9 mouse cellular contexts compared by ENCODE assay signal in genomic region chr9:63058506-63059233, GRCm38 (mm10).
DNase-seq lines count a peak whose midpoint lies in the region; ATAC-seq and TF ChIP-seq lines count a peak whose summit lies in the region.
"Had no signal": no experiment of that assay in that cellular context is flagged by ENCODE, and none has a peak within 500 bp of the region (broad histone marks: within the 10 kb centered on the region; RNA-seq: fewer than 3 reads in every experiment).

No protein-coding gene starts in this region.

- H3K9me3 ChIP-seq in lung, embryonic 16.5 days (ENCODE audit: control insufficient read depth, low read length): peaks cover 8% of the 10 kb centered on the region
- H3K9me3 ChIP-seq in intestine, postnatal 0 days (ENCODE audit: control insufficient read depth): no peaks in the 10 kb centered on the region

- H3K27ac ChIP-seq in lung, embryonic 16.5 days (ENCODE audit: low read length): peak overlapping the region; percentile 89
- H3K27ac ChIP-seq in intestine, postnatal 0 days (ENCODE audit: low read depth, low read length): 0 out of 2 replicates have a peak overlapping the region, but pooled peaks have one; percentile 28
- peak overlapping the region; percentile 17 for H3K27ac ChIP-seq in small intestine, adult 2 months (ENCODE audit: insufficient read depth, low read depth, low read length)

- no peak for TF ChIP-seq CTCF in intestine, postnatal 0 days (IDR thresholded peaks at IDR 0.05; ENCODE audit: low read depth)
- no peak for TF ChIP-seq CTCF in small intestine, adult 2 months (IDR thresholded peaks at IDR 0.05; ENCODE audit: extremely low read depth, insufficient read length, insufficient replicate concordance, low read depth, low read length)

- 25% methylated on average over 16 of the region's 16 CpGs for WGBS in lung, embryonic 16.5 days
- WGBS in intestine, postnatal 0 days: 49% methylated on average over 16 of the region's 16 CpGs
- 61% methylated on average over 16 of the region's 16 CpGs for WGBS in small intestine, adult 2 months

- peak overlapping the region; percentile 60 for H3K9ac ChIP-seq in lung, embryonic 16.5 days (ENCODE audit: low read length)
- H3K9ac ChIP-seq in intestine, postnatal 0 days (ENCODE audit: low read depth, low read length): peak overlapping the region; percentile 34; the same call in 1 of the 2 replicates

- peak overlapping the region; percentile 1 for H3K4me3 ChIP-seq in lung, embryonic 16.5 days (ENCODE audit: low read length)
- H3K4me3 ChIP-seq in intestine, postnatal 0 days (ENCODE audit: low read depth, low read length): 0 out of 2 replicates have a peak overlapping the region, but pooled peaks have one; percentile 5
- no peak overlapping the region for H3K4me3 ChIP-seq in small intestine, adult 2 months (ENCODE audit: low read depth, low read length)

- peak; percentile 18; the same call in 1 of the 2 replicates for ATAC-seq in frontal cortex, adult (ENCODE audit: low TSS enrichment)
- no peak; the same call in 1 of the 2 replicates for ATAC-seq in lung, embryonic 16.5 days (ENCODE audit: low read depth)
- ATAC-seq in intestine, postnatal 0 days: no peak

- peaks cover 15% of the 10 kb centered on the region for H3K4me1 ChIP-seq in lung, embryonic 16.5 days (replicated peaks; ENCODE audit: control insufficient read depth, insufficient read depth, low read length)
- 0 out of 2 replicates have a peak, but pooled peaks cover 14% of the 10 kb centered on the region for H3K4me1 ChIP-seq in intestine, postnatal 0 days (replicated peaks; ENCODE audit: control insufficient read depth, insufficient read depth, low read length)
- H3K4me1 ChIP-seq in small intestine, adult 2 months (ENCODE audit: control insufficient read depth, insufficient read depth, insufficient read length, low read length): peaks cover under 1% of the 10 kb centered on the region; the same call in 1 of the 2 replicates

- no peaks in the 10 kb centered on the region for H3K36me3 ChIP-seq in lung, embryonic 16.5 days (ENCODE audit: control insufficient read depth, insufficient read depth, low read length)
- H3K36me3 ChIP-seq in intestine, postnatal 0 days (ENCODE audit: control insufficient read depth, insufficient read depth): no peaks in the 10 kb centered on the region
- H3K36me3 ChIP-seq in small intestine, adult 2 months (ENCODE audit: control insufficient read depth, insufficient read depth, low read length): no peaks in the 10 kb centered on the region

- DNase-seq in frontal cortex, postnatal 36 days (ENCODE audit: low spot score in 2 of 2): no peak
- no peak for DNase-seq in lung, postnatal 10 days
- no peak for DNase-seq in MN1 (ENCODE audit: low spot score)
- no peak for DNase-seq in spleen, postnatal 4 days (ENCODE audit: low spot score in 2 of 2)

- no peak for TF ChIP-seq POLR2A in small intestine, adult 2 months (IDR thresholded peaks at IDR 0.05; ENCODE audit: low read depth, low read length)

- H3K27me3 ChIP-seq in lung, embryonic 16.5 days (ENCODE audit: control insufficient read depth, insufficient read depth, low read depth, low read length): no peaks in the 10 kb centered on the region
- no peaks in the 10 kb centered on the region for H3K27me3 ChIP-seq in intestine, postnatal 0 days (replicated peaks; ENCODE audit: control insufficient read depth, insufficient read depth, low read length)
- no peaks in the 10 kb centered on the region for H3K27me3 ChIP-seq in small intestine, adult 2 months (ENCODE audit: control insufficient read depth, insufficient read depth, low read length)
- H3K27me3 ChIP-seq: CH12.LX had no signal

- peak overlapping the region; percentile 38 for H3K4me2 ChIP-seq in lung, embryonic 16.5 days (ENCODE audit: low read depth, low read length)
- peak overlapping the region; percentile 46 for H3K4me2 ChIP-seq in intestine, postnatal 0 days (replicated peaks; ENCODE audit: low read depth)

Comparison
In these comparisons a context has a peak if more than half of its experiments do, and no peak if none do; other contexts are left out.
1. H3K27ac ChIP-seq: peak in every context shown above with its lines; median percentile 89 in lung, embryonic 16.5 days; 28 in intestine, postnatal 0 days; 17 in small intestine, adult 2 months.